Mouse (Mus musculus): ENCODE results near the gene Rhobtb1. TPM values are rescaled to one million over a fixed set of nuclear protein-coding genes. Genes with fewer than 3 reads are reported as not detected.

The Rhobtb1 gene
- polyA plus RNA-seq, 1 experiment from 2014 or later, result 11.3 TPM

GRCm38 (mm10) chr10:69288086-69288485, 136.9 kb downstream of the Rhobtb1 start:
- no peaks in the 10 kb centered on the region for H3K36me3 ChIP-seq (ENCODE audit: control insufficient read depth, insufficient read depth, low read length)
- H3K4me3 ChIP-seq (ENCODE audit: low read length), result no peak overlapping the region
- H3K27ac ChIP-seq (ENCODE audit: low read length), result no peak overlapping the region
- H3K9me3 ChIP-seq (ENCODE audit: control insufficient read depth, low read length), result no peaks in the 10 kb centered on the region
- ATAC-seq, result no peak
- 82% methylated on average over 4 of the region's 4 CpGs for WGBS
- H3K4me2 ChIP-seq (ENCODE audit: low read depth, low read length), result no peak overlapping the region
- no peak overlapping the region for H3K9ac ChIP-seq (ENCODE audit: low read depth, low read length)
- H3K4me1 ChIP-seq (ENCODE audit: control insufficient read depth, insufficient read depth, low read length), result no peaks in the 10 kb centered on the region
- H3K27me3 ChIP-seq (replicated peaks; ENCODE audit: control insufficient read depth, insufficient read depth, low read length), result no peaks in the 10 kb centered on the region

DNA sequence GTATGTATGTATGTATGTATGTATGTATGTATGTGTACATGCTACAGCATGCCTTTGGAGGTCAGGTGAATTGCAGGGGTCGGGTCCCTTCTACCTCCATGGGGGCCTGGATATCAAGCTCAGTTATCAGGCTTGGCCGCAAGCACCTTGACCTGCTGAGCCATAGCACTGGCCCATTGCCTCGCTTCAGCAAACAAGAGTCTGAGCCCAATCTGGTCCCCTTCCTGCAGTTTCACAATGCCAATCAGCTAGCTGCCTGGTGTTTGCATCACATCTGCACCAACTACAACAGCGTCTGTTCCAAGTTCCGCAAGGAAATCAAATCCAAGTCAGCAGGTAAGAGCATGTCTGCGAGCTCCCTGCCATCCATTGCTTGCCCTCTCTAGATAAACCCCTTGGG, 137.5 kb downstream of the Rhobtb1 start:
- H3K9ac ChIP-seq (ENCODE audit: low read depth, low read length), result no peak overlapping the region
- H3K9me3 ChIP-seq (ENCODE audit: control insufficient read depth, low read length), result no peaks in the 10 kb centered on the region
- H3K27ac ChIP-seq (ENCODE audit: low read length), result no peak overlapping the region
- 90% methylated on average over 6 of the region's 6 CpGs for WGBS
- no peak overlapping the region for H3K4me2 ChIP-seq (ENCODE audit: low read depth, low read length)
- no peaks in the 10 kb centered on the region for H3K27me3 ChIP-seq (replicated peaks; ENCODE audit: control insufficient read depth, insufficient read depth, low read length)
- no peaks in the 10 kb centered on the region for H3K4me1 ChIP-seq (ENCODE audit: control insufficient read depth, insufficient read depth, low read length)
- H3K4me3 ChIP-seq (ENCODE audit: low read length), result no peak overlapping the region
- H3K36me3 ChIP-seq (ENCODE audit: control insufficient read depth, insufficient read depth, low read length), result no peaks in the 10 kb centered on the region
- no peak for ATAC-seq

DNA sequence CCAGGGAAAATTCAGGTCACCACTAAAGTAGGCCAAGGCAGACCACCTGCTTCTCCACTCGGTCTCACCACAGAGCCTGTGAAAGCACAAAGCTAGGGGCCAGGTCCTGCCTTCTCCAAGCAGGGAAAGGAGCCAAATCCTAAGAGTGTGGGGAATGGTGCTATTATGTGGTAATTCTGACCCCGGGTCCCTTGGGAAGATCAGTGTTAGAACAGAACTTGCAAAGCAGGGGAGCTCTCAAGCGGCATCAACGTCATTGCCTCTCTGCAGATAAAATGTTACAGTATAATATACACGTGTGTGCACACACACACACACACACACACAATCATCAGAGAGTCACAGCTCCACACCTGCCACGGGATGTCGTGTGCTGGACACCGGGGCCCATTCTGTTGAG, 139.5 kb downstream of the Rhobtb1 start:
- H3K9ac ChIP-seq (ENCODE audit: low read depth, low read length), result no peak overlapping the region
- no peak overlapping the region for H3K4me2 ChIP-seq (ENCODE audit: low read depth, low read length)
- no peak overlapping the region for H3K27ac ChIP-seq (ENCODE audit: low read length)
- ATAC-seq, result no peak
- H3K4me3 ChIP-seq (ENCODE audit: low read length), result no peak overlapping the region
- no peaks in the 10 kb centered on the region for H3K4me1 ChIP-seq (ENCODE audit: control insufficient read depth, insufficient read depth, low read length)
- H3K27me3 ChIP-seq (replicated peaks; ENCODE audit: control insufficient read depth, insufficient read depth, low read length), result no peaks in the 10 kb centered on the region
- WGBS, result 93% methylated on average over 8 of the region's 8 CpGs
- no peaks in the 10 kb centered on the region for H3K9me3 ChIP-seq (ENCODE audit: control insufficient read depth, low read length)
- no peaks in the 10 kb centered on the region for H3K36me3 ChIP-seq (ENCODE audit: control insufficient read depth, insufficient read depth, low read length)

DNA sequence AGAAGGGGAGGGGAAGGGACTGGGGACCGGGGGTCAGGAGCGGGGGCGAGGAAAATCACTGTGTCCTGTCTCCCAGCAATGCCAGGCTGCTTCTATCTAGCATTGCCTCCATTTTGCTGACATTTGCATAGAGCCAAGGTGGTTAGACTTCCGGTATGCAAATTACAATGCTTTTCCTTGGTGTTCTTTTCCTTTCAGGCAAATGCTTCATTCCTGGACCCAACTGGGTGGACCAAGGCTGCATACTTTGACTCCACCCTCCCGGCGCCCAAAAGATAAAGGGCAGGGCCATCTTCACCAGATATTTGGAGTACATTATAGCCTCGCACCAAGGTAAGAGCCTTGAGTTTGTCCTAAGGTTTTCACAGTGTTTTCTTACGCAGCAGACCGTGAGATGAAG, 144.7 kb downstream of the Rhobtb1 start:
- Histone ChIP-seq H3K4me3 (ENCODE audit: low read length) (no peak overlapping the region), H3K36me3 (ENCODE audit: control insufficient read depth, insufficient read depth, low read length) (no peaks in the 10 kb centered on the region), H3K9me3 (ENCODE audit: control insufficient read depth, low read length) (no peaks in the 10 kb centered on the region), H3K4me1 (ENCODE audit: control insufficient read depth, insufficient read depth, low read length) (no peaks in the 10 kb centered on the region), H3K27ac (ENCODE audit: low read length) (no peak overlapping the region), H3K27me3 (replicated peaks; ENCODE audit: control insufficient read depth, insufficient read depth, low read length) (no peaks in the 10 kb centered on the region), H3K9ac (ENCODE audit: low read depth, low read length) (no peak overlapping the region), H3K4me2 (ENCODE audit: low read depth, low read length) (no peak overlapping the region)
- no peak for ATAC-seq
- 81% methylated on average over 9 of the region's 9 CpGs for WGBS

DNA sequence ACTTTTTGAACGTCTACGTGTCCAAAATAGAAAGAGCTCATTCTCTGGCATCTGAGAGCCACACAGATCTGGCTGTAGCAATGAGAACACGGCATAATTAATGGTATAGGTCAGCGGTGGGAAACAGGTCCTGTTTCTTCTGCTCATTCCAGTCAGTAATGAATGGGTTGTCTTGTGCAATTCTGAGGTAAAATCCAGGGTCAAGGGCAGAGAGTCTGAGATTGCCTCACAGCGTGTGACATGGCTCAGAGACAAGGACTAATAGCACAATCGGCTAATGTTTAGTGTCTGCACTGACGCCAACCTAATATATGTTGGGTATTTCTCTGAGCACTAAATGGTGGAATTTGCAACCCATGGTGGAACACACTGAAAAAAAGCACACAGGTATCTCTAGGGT, 148.8 kb downstream of the Rhobtb1 start:
- Histone ChIP-seq H3K27me3 (replicated peaks; ENCODE audit: control insufficient read depth, insufficient read depth, low read length) (no peaks in the 10 kb centered on the region), H3K27ac (ENCODE audit: low read length) (no peak overlapping the region), H3K4me1 (ENCODE audit: control insufficient read depth, insufficient read depth, low read length) (no peaks in the 10 kb centered on the region; the same call in 1 of the 2 replicates), H3K4me3 (ENCODE audit: low read length) (no peak overlapping the region), H3K9me3 (ENCODE audit: control insufficient read depth, low read length) (no peaks in the 10 kb centered on the region), H3K4me2 (ENCODE audit: low read depth, low read length) (no peak overlapping the region), H3K9ac (ENCODE audit: low read depth, low read length) (no peak overlapping the region), H3K36me3 (ENCODE audit: control insufficient read depth, insufficient read depth, low read length) (no peaks in the 10 kb centered on the region)
- 70% methylated on average over 7 of the region's 7 CpGs for WGBS
- no peak for ATAC-seq

GRCm38 (mm10) chr10:69302667-69303066, 151.4 kb downstream of the Rhobtb1 start:
- Histone ChIP-seq H3K36me3 (ENCODE audit: control insufficient read depth, insufficient read depth, low read length) (no peaks in the 10 kb centered on the region), H3K4me2 (ENCODE audit: low read depth, low read length) (no peak overlapping the region), H3K4me3 (ENCODE audit: low read length) (no peak overlapping the region), H3K4me1 (ENCODE audit: control insufficient read depth, insufficient read depth, low read length) (peaks cover 9% of the 10 kb centered on the region), H3K9me3 (ENCODE audit: control insufficient read depth, low read length) (no peaks in the 10 kb centered on the region), H3K27ac (ENCODE audit: low read length) (no peak overlapping the region), H3K27me3 (replicated peaks; ENCODE audit: control insufficient read depth, insufficient read depth, low read length) (no peaks in the 10 kb centered on the region), H3K9ac (ENCODE audit: low read depth, low read length) (no peak overlapping the region)
- WGBS, result 88% methylated on average over 3 of the region's 3 CpGs
- no peak for ATAC-seq

GRCm38 (mm10) chr10:69304819-69305218, 153.6 kb downstream of the Rhobtb1 start:
- no peak overlapping the region for H3K9ac ChIP-seq (ENCODE audit: low read depth, low read length)
- H3K4me1 ChIP-seq (ENCODE audit: control insufficient read depth, insufficient read depth, low read length), result peaks cover 9% of the 10 kb centered on the region
- H3K4me3 ChIP-seq (ENCODE audit: low read length), result no peak overlapping the region
- peak; percentile 32 for ATAC-seq
- no peaks in the 10 kb centered on the region for H3K9me3 ChIP-seq (ENCODE audit: control insufficient read depth, low read length)
- 68% methylated on average over 3 of the region's 3 CpGs for WGBS
- peak overlapping the region; percentile 56; the same call in 1 of the 2 replicates for H3K27ac ChIP-seq (ENCODE audit: low read length)
- H3K27me3 ChIP-seq (replicated peaks; ENCODE audit: control insufficient read depth, insufficient read depth, low read length), result no peaks in the 10 kb centered on the region
- no peaks in the 10 kb centered on the region for H3K36me3 ChIP-seq (ENCODE audit: control insufficient read depth, insufficient read depth, low read length)
- H3K4me2 ChIP-seq (ENCODE audit: low read depth, low read length), result no peak overlapping the region

DNA sequence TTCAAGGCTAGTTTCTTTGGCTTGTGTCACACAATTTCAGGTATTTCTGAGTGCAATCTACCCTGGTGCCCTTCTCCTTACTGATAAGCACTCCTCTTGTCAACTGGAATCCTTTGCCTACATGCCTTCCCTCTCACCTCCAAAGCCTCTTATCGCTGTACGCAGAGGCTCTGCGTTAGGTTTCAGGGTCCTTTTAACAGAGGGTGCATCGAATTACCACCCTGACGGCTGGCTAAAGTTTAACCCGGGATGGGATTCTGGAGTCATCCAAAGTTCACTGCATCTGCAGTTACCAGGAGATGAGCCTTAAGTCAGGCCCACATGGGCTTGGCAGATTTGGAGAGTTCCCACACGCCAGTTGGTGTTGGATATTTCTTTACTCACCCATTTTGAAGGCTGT, 154.4 kb downstream of the Rhobtb1 start:
- ATAC-seq, result peak; percentile 93
- H3K4me1 ChIP-seq (ENCODE audit: control insufficient read depth, insufficient read depth, low read length), result peaks cover 9% of the 10 kb centered on the region

DNA sequence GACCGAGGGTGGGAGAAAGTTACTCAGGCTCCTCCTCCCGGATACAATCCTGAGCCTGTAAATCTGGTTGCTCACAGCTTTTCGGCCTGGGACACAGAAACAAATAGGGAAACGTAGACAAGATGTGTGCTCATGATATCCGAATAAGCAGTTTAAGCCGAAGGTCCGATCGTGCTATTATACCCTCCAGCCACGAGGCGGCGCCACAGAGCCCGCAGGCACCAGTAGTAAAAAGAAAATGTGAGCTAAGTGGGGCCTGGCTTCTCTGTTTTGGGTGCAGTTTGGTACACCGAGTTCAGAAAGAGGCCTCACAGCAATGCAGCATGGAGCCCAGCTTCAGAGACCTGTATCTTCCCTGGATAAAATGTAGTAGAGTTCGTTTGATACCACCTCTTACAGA, 155.0 kb downstream of the Rhobtb1 start:
- peak overlapping the region; percentile 20; the same call in 1 of the 2 replicates for H3K27ac ChIP-seq (ENCODE audit: low read length)
- no peak for ATAC-seq
- no peak overlapping the region for H3K4me3 ChIP-seq (ENCODE audit: low read length)
- no peaks in the 10 kb centered on the region for H3K27me3 ChIP-seq (replicated peaks; ENCODE audit: control insufficient read depth, insufficient read depth, low read length)
- H3K9ac ChIP-seq (ENCODE audit: low read depth, low read length), result no peak overlapping the region
- 41% methylated on average over 14 of the region's 14 CpGs for WGBS
- H3K4me1 ChIP-seq (ENCODE audit: control insufficient read depth, insufficient read depth, low read length), result peaks cover 9% of the 10 kb centered on the region
- H3K36me3 ChIP-seq (ENCODE audit: control insufficient read depth, insufficient read depth, low read length), result no peaks in the 10 kb centered on the region
- H3K4me2 ChIP-seq (ENCODE audit: low read depth, low read length), result peak overlapping the region; percentile 37
- H3K9me3 ChIP-seq (ENCODE audit: control insufficient read depth, low read length), result no peaks in the 10 kb centered on the region

More for the DNA sequence above, 154.4 kb downstream of the Rhobtb1 start:
- H3K36me3 ChIP-seq (ENCODE audit: control insufficient read depth, insufficient read depth, low read length), result no peaks in the 10 kb centered on the region
- H3K9ac ChIP-seq (ENCODE audit: low read depth, low read length), result no peak overlapping the region
- no peak overlapping the region for H3K4me3 ChIP-seq (ENCODE audit: low read length)
- WGBS, result 31% methylated on average over 7 of the region's 7 CpGs
- peak overlapping the region; percentile 37 for H3K4me2 ChIP-seq (ENCODE audit: low read depth, low read length)
- no peaks in the 10 kb centered on the region for H3K9me3 ChIP-seq (ENCODE audit: control insufficient read depth, low read length)
- no peaks in the 10 kb centered on the region for H3K27me3 ChIP-seq (replicated peaks; ENCODE audit: control insufficient read depth, insufficient read depth, low read length)
- peak overlapping the region; percentile 56 for H3K27ac ChIP-seq (ENCODE audit: low read length)

- WGBS, result 40% methylated on average over 5 of the region's 5 CpGs
- peaks cover 9% of the 10 kb centered on the region for H3K4me1 ChIP-seq (ENCODE audit: control insufficient read depth, insufficient read depth, low read length)
- H3K9ac ChIP-seq (ENCODE audit: low read depth, low read length), result no peak overlapping the region
- H3K4me2 ChIP-seq (ENCODE audit: low read depth, low read length), result no peak overlapping the region
- H3K36me3 ChIP-seq (ENCODE audit: control insufficient read depth, insufficient read depth, low read length), result no peaks in the 10 kb centered on the region
- no peak for ATAC-seq
- H3K27me3 ChIP-seq (replicated peaks; ENCODE audit: control insufficient read depth, insufficient read depth, low read length), result no peaks in the 10 kb centered on the region
- H3K27ac ChIP-seq (ENCODE audit: low read length), result no peak overlapping the region
- H3K4me3 ChIP-seq (ENCODE audit: low read length), result no peak overlapping the region
- no peaks in the 10 kb centered on the region for H3K9me3 ChIP-seq (ENCODE audit: control insufficient read depth, low read length)
Measured at GRCm38 (mm10) chr10:69307067-69307466, 155.8 kb downstream of the Rhobtb1 start.
